Mouse (Mus musculus) naive thymus-derived CD4-positive, alpha-beta T cell, adult 5 months (primary cell): ENCODE measurements around the gene Nupr1l. TPM values are rescaled to one million over a fixed set of nuclear protein-coding genes. Genes with fewer than 3 reads are reported as not detected.

Experiments used
- polyA plus RNA-seq: library from polyadenylated mRNA; unstranded; fragments of 100-300 nt; shearing (Covaris generic); gene quantifications from one replicate; pipeline ENCODE4 v1.2.1, GENCODE M21; 2017

The Nupr1l gene
- 0.25 TPM for polyA plus RNA-seq

GRCm38 (mm10) chr5:129908242-129908965, at the start of gene Nupr1l:
Gene Nupr1l (plus strand): TSS chr5:129908540.

GRCm38 (mm10) chr5:129886911-129887636, 21.3 kb upstream of the Nupr1l start, which contains the start of gene Chchd2:
Gene Chchd2 (minus strand): TSS chr5:129887470.

DNA sequence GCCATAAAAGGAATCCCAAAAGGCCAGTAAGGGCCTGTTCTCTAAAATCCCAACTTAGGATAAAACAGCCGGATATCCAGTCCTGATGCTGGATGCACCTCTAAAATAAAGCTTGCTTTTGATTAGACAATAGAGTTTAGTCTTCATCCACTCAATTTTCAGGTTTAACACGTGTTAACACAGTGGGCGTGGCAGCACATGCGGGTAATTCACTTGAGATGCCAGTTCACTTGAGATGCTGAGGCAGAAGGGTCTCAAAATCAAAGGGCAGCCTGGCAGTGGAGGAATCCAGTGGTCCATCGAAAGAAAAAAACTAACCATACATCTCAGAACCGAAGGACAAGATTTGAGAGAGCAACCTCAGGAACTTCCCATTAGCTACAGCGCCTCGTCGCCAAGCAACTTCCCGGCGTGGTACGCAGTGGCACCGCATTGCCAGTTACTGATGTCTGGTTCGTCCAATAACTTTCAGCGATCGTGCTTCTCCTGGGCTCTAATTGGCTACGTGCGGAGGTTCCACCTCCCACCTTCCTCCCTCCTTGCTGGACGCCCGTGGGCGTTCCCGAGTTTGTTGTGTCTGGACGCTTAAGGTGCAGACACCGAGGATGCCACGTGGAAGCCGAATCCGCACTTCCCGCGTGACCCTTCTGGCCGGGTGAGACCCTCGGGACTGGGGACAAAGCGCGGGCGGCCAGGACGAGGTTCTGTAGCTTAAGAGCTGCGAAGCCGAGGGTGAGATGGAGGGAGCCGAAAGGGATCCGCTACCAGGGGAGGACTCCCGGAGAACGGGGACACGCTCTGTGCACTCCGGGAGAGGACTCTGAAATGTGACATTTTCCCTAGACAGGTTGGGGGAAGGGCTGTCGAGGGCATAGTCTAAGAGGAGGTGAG, 12.9 kb upstream of the Nupr1l start, which contains the start of gene Zbed5:
Zbed5 (plus strand) TSS at position 526 of the 891 bp plus-strand sequence.

GRCm38 (mm10) chr5:129898449-129898848, 9.9 kb upstream of the Nupr1l start, which contains the start of gene Phkg1:
Gene Phkg1 (minus strand): TSS chr5:129898549.

GRCm38 (mm10) chr5:129941495-129942045, 33.2 kb downstream of the Nupr1l start, which contains the start of gene Vkorc1l1:
Gene Vkorc1l1 (plus strand): TSS chr5:129941970.

Other genes with a start within 250 kb of the Nupr1l start
- gene Zfp11, start 238.4 kb upstream of the Nupr1l start, polyA plus RNA-seq: 0.72 TPM
- gene Sept14, start 200.0 kb upstream of the Nupr1l start, polyA plus RNA-seq: not detected
- 67.4 TPM for gene Mrps17, start 193.0 kb upstream of the Nupr1l start, polyA plus RNA-seq
- gene Nipsnap2, start 183.5 kb upstream of the Nupr1l start, polyA plus RNA-seq: 26.3 TPM
- 26.9 TPM for gene Psph, start 121.1 kb upstream of the Nupr1l start, polyA plus RNA-seq
- gene Sumf2, start 61.6 kb upstream of the Nupr1l start, polyA plus RNA-seq: 11.7 TPM
- gene Chchd2, start 21.1 kb upstream of the Nupr1l start, polyA plus RNA-seq: 425 TPM
- gene Zbed5, start 12.8 kb upstream of the Nupr1l start, polyA plus RNA-seq: 0.67 TPM
- gene Phkg1, start 10.0 kb upstream of the Nupr1l start, polyA plus RNA-seq: 0.32 TPM
- gene Vkorc1l1, start 33.4 kb downstream of the Nupr1l start, polyA plus RNA-seq: 17.5 TPM
- gene Gusb, start 94.5 kb downstream of the Nupr1l start, polyA plus RNA-seq: 16.6 TPM
- 36.9 TPM for gene Asl, start 120.7 kb downstream of the Nupr1l start, polyA plus RNA-seq
- 18.6 TPM for gene Crcp, start 120.8 kb downstream of the Nupr1l start, polyA plus RNA-seq
- gene Tpst1, start 164.8 kb downstream of the Nupr1l start, polyA plus RNA-seq: 9.6 TPM
- 2.2 TPM for gene Kctd7, start 236.3 kb downstream of the Nupr1l start, polyA plus RNA-seq